Mouse (Mus musculus) lung, adult 2 months (tissue): Measurements from ENCODE around the gene Hbq1b.

Experiments used
- CTCF ChIP-seq: fragments of 200-500 bp; IDR thresholded peaks from 2 replicates; pipeline ENCODE4 v1.5.1; 2011; ENCODE audit warnings: mild to moderate bottlenecking, low read length, control low read depth; ENCODE audit not compliant: insufficient read depth
- POLR2A ChIP-seq: fragments of 200-500 bp; IDR thresholded peaks from 2 replicates; pipeline ENCODE4 v1.6.1; 2011; ENCODE audit warnings: low read depth, mild to moderate bottlenecking, control low read depth, low read length, borderline replicate concordance; ENCODE audit errors: extremely low read depth

DNA sequence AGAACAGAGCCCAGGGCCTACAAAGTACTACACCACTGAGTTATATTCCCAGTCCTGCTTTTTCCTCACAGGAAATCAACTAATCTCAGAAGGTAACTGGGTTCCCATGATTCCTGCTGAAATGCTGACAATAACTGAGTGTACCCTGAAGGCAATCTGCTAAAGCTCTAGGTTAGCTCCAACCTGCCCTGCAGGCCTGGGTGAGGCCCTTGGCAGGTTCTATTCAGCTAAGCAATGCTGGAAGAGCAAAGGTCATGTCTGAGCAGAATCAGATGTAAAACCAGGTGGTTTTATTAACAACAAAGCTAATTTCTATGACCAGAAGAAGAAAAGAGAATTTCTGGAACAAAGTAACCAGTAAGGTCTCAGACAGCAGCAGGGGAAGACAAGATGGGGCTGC lies 45.4 kb upstream of the Hbq1b start:
- no peak for TF ChIP-seq POLR2A
- no peak for TF ChIP-seq CTCF
